Mouse (Mus musculus) heart, postnatal 36 days (tissue): ENCODE measurements around the gene Hacd2. TPM values are rescaled to one million over a fixed set of nuclear protein-coding genes. Genes with fewer than 3 reads are reported as not detected.

ENCODE experiments used
- DNase-seq, 2 experiments: peaks; one replicate each; pipeline ENCODE4 v3.0.0; 2021 to 2022
- intact Hi-C: fragments of 180-260 bp; cut with DNase I; formaldehyde crosslinking; loops from one replicate; pipeline ENCODE4 v1.15.1; 2025
- total RNA-seq, 2 experiments: library from RNA; stranded (reverse); gene quantifications; 2 replicates each; pipeline ENCODE4 v1.2.3; 2021

Gene Hacd2
- total RNA-seq, 2 experiments from 2014 or later, result 5.6 to 11.0 TPM

DNA sequence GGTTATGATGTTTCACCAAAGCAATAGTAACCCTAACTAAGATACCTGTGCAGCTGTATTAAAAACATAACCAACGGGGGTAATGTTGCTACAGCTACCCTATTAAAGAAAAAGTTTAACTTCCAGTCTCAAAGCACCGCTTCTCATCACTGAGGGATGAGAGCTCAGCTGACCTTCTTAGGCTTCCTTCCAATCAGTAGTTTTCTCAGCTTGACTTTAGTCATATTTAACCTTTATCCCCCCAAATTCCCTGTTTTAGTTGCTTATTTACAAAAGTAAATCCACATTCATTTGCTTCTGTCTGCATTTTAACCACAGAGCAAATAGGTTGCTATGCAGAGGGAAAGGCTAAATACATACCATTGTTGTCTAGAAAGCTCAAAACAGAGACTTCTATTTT, 17.5 kb upstream of the Hacd2 start:
- intact Hi-C loops, result no loop called here
- no peak for DNase-seq

DNA sequence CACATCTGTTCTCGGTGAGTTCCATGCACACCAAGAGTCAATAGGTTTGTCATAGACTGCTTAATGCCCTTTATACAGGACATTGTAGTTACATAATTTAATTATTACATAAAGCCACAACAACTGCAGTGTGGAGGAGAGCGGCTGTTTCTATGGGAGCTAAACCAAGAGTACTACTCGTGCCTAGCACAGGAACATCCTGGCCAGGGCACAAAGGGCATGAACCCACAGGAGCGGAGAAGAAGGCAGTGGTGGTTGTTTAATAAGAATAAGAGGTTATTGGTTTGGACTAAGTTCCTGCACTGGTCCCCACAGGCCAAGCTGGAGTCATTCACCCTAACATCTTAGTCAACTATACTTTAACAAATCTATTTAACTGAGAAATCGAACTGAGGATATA, 16.0 kb upstream of the Hacd2 start:
- intact Hi-C loops, result no loop called here
- DNase-seq, result no peak

DNA sequence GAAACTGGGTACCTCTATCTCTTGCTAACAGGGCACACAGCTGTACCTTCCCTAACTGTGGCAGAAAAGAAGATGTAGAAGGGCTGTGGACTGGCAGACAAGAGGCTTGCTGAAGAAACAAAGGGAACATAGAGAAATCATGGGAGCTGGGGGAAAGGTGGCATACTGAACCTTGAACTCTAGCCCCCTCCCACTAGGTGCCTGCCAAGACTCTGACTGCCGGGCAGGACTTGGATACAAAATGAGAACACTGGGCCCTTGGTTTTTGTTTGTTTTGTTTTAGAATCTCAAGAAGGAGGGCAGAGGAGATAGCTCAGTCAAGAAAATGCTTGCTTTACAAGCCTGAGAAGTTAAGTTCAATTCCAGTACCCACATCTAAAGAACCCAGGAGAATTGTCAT, 14.9 kb upstream of the Hacd2 start:
- intact Hi-C loops, result no loop called here
- no peak for DNase-seq

DNA sequence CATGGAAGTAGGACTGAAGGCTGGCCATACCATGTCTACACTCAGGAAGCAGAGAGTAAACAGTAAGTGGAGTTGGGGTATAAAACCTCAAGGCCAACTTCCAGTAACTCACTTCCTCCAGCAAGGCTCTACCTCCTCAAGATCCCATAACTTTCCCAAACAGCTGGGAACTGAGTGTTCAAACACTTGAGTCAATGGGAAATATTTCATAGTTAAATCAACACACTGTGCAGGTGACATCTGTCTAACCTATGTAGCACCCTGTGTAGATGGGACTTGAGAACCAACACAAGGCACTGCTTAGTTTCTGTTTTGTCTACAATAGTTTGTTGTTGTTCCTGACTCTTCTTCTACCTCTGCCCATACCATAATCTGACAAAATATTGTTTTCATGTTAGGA, 13.8 kb upstream of the Hacd2 start:
- intact Hi-C loops, result no loop called here
- no peak for DNase-seq

DNA sequence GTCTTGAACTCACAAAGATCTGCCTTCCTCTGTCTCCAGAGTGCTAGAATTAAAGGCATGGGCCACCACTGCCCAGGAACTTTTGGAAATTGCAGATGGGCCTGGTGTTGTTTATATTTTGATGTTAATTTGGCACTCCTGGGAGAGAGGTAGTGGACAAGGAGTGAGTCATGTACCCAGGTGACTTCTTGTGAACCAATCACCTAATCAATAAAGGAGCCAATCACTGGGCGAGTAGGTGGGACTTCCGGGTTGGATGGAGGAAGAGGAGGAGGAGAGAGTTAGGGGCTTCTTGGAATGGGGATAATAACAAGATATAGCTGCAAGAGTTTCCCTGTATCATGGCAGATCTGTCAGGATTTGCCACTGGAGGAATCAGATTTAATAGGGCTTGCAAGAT, 8.7 kb upstream of the Hacd2 start:
- DNase-seq, result no peak
- intact Hi-C loops, result no loop called here

DNA sequence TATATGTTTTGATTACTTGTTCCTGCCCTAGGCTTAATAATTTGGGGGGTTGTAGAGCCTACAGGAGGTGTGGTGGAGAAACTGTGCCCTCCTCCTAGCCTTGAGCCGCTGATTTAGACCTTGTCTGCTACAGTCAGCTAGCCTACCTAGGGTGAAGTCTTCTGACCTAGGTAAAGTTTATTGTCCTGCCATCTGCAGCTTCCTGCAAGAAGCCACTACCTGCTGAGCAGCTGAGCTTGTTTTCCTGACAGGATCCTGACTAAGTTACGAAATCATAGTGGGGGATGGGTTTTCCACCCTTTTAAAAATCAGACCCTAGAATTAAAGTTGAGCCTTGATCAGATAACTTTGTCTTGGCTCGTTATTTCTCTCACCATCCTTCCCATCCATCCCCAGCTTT, 5.7 kb upstream of the Hacd2 start:
- intact Hi-C loops, result no loop called here
- DNase-seq, result no peak

DNA sequence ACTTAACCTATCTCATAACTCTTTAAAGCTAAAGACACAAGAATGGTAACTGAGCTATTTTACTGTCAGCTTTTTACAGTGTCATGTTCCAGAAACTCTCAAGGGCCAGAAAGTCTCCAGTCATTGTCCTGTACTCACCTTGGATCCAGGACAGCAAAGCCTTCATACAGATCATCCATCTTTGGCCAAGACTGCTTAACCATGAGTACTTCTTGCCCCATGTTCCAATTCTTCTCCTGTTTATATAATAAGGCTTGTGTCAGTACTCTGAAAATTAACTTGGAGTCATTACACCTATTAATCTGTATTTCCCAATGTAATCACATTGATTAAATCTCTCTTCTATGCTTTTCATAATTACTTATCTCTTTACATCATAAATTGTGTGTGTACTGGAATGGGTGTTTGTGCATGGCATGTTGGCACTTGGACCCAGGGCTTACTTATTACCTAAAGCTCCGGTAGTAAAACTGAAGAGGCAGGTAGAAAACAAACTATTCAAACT, 3.7 kb upstream of the Hacd2 start:
- no peak for DNase-seq
- intact Hi-C loops, result no loop called here

DNA sequence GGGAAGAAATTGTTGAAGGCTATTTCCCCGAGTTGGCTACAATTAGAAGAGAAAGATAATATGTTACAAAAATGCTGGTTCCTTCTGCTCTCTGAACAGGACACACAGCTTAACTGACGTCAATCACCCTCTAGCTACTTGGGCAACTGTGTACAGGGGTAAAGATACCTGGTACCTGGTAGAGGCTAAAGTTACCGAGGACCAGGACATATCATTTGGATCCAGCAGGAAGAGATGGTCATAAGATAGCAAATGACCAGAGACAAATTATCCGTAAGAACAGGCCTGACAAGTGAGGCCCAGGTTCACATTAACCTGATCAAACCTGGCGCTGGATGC, 356 bp upstream of the Hacd2 start:
- DNase-seq, result no peak
- intact Hi-C loops, result loop anchor here (5.0 kb wide), 1 partner anchor 1840 kb away; no protein-coding TSS in a partner anchor

DNA sequence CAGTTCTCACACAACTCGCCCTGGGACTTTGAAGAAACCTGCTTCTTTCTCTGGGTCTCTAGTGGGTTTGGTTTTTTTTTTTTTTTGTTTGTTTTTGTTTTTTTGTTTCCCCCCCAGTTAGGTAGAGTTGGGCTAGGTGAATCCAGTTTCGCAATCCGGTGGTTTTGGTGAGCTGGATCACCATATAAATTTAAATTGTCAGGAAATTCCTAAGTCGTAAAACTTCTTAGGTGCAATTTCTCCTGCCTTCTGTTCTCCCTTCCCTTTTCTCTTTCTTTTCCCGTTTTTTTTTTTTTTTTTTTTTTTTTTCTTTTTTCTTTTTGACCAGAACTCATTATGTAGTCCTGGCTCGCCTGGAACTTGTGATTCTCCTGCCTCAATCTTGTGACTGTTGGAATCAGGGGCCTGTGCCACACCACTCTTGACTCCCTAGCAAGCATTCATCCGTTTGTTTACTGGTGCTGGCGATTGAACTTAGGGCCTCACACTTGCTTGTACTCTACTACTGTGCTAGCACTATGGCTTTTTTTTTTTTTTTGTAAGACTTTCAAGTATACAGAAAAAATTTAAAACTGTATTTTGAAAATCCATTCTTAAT, 1.0 kb downstream of the Hacd2 start:
- DNase-seq, result no peak
- intact Hi-C loops, result loop anchor here (5.0 kb wide), 1 partner anchor 1841 kb away; no protein-coding TSS in a partner anchor

DNA sequence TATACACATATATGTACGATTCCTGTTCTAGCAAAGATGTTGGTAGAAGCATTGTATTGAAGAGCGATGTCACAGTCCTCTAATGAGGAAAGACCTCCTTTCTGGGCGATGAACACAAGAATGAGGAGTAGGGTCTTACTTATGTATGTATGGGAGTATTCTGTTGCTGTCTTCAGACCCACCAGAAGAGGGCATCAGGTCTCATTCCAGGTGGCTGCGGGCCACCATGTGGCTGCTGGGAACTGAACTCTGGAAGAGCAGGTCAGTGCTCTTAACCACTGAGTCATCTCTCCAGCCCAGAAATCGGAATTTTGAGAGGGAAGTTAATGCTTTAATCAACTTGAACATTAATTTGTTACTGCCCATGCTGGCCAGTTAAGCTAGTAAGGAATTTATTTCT, 2.1 kb downstream of the Hacd2 start:
- intact Hi-C loops, result loop anchor here (5.0 kb wide), 1 partner anchor 1842 kb away; no protein-coding TSS in a partner anchor

DNA sequence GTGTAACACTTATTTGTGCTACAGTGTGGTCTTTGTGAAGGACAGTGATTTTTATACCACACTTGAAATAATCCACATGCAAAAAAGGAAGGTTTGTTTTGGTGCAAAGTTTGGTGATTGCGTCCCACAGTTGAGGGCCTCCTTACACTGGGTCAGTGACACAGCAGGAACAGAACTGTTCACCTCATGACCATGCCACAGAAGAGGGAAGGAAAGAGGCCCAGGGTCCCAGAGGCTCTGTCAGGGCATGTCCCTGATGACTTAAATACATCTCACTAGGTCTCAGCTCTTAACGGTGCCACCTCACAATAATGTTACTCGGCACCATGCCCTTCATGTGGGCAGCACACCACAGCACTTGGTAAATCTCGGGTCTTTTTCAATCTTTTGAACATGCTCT, 3.1 kb downstream of the Hacd2 start:
- DNase-seq, result no peak
- intact Hi-C loops, result no loop called here

More for the DNA sequence above, 2.1 kb downstream of the Hacd2 start:
- no peak for DNase-seq

DNA sequence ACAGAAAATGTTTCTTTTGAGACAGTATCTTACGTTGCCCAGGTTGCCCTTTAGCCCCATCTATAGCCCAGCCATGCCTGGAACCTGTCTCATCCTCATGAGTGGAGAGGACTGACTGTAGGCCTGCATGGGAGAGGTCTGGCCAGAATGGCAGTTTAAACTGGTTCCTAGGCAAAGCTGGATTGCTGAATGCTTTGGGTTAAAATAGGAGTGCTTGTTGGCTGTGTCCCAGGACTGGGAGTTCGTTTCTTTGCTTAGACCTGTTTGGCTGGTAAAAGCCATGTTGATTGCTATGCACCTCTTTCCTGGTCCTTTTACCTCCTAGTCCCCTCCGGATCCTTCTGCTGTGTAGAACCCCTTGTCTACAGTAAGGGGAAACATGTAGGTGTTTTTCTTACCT, 11.0 kb downstream of the Hacd2 start:
- intact Hi-C loops, result no loop called here
- no peak for DNase-seq

DNA sequence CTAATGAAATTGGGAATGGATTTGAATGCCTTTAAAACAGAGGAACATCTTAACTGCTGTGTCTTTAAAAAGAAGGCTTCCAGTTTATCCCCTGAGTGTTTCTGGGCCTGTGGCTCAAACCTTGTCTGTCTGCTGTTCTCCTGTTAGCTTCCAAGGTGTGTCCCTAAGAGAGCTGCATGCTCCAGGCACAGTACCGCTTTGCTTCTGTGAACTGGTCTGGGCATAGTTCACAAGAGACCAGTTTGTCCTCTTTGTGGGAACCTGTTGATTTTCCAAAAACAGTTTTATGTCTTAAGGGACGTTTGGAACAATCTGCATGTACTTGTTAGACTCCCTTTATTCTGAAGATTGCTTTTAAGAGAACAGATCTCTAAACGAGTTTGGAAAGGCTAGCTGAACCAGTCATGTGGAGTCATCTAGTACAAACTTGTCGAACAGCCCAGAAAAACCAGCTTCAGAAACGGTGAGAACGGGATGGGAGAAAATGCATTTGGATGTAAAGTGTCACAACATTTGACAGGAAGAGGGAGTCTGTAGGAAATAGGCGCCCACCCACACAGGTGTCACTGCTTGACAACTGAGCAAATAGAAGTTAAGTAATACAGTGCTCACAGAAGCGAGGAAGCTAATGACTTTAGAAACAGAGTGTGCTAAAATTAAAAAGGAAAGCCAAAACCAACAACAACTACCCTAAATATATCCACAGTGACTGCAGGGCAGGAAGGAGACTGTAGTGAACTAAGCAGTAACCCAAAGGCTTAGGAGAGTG, 11.8 kb downstream of the Hacd2 start:
- DNase-seq, result no peak
- intact Hi-C loops, result no loop called here

DNA sequence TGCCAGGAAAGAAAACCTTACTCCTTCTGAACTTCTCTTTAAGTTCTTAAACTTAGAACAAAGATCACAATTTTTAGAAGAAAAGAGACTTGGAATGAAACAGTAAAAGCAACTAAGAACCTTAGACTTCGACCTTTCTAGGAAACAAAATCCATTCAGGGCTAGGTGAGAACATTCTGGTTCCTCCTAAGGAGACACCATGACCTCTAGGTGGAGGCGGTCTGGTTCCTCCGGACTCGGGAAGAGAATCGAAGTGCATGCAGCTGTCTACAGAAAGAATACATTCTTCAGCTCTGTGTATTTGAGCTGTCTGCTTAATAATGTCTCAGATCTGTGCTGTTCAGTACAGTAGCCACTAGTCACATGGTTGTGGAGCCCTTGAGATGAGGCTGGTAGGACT, 12.7 kb downstream of the Hacd2 start:
- intact Hi-C loops, result no loop called here
- DNase-seq, result no peak

DNA sequence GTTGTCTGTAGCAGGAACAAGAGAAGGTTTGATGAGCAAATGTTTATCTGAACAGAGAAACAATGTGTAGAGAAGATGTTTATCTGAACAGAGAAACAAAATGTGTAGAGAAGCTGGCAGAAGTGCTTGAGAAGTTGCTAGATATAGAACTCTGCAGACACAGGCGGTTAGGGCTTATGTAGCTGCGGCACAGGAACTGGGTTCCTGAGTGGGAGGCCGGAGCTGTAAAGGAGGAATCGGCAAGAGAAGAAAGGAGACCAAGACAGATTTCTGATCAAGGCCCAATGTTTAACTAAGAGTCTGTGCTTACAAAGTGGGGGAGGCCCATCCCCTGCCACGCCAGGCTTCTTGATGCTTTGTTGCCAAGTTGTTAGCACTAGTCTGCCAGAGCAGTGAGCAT, 14.5 kb downstream of the Hacd2 start:
- intact Hi-C loops, result no loop called here
- no peak for DNase-seq

DNA sequence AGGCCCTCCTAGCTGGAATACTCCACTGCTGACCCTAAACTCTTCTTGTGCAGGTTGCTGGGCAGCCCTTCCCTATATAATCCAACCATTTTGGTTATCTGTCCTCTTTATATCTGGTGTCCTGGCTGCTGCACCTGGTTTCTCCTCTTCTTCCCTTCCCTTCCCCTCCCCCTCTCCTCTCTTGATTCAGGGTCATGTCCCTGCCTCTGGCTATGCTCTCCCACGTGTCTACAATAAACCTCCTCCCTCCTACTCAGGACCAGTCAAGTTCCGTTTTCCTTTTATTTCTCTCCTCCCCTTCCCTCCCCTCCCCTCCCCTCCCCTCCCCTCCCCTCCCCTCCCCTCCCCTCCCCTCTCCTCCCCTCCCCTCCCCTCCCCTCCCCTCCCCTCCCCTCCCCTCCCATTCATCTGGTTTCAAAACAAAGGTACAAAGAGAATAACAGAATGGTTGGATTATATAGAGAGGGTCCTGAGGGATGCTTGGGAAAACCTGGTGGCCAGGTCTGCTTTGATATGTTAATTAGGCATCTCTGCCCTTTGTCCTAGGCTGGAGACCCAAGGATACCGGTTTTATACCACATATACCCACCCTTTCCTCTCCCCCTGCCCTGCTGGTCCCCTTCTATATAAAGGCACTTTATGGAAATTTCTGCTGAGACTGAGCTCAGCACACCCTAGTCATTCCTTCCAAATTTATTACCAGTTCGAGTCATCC, 16.3 kb downstream of the Hacd2 start:
- no peak for DNase-seq
- intact Hi-C loops, result no loop called here

DNA sequence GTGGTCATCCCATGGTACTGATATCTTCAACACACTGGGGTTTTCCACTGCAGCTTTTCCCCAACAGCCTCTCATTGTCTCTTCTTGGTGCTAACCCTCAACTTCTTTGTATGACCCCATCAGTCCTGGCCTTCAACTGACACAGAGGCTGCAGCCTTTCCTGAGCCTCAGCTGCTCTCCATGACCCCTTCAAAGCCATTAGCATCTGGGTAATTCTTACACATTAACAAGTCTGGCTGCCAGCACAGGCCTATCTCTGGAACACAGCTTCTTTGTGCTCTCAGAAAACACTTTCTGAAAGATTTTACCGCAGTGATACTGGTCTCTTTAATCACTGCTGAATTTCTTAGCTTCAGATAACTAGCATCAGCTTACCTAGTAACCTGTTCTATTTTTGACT, 17.9 kb downstream of the Hacd2 start:
- intact Hi-C loops, result no loop called here
- no peak for DNase-seq

DNA sequence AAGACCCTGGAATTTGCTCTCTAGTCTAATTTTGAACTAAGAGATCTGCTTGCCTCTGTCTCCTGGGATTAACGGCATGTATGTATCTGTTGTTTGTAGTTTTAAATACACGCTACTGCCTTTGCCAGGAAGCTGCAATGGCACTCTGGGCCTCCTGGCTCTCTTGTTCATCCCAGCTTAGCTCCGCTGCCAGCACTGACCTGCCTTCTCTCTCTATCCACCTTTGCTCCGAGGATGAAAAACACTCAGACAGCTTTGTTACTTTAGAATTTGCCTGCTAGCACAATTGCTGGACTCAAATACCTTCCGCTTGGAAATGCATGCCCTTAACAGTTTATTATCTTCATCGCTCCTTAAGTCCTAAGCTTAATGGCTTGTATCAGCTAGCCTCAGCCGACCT, 18.8 kb downstream of the Hacd2 start:
- intact Hi-C loops, result no loop called here
- DNase-seq, result no peak

DNA sequence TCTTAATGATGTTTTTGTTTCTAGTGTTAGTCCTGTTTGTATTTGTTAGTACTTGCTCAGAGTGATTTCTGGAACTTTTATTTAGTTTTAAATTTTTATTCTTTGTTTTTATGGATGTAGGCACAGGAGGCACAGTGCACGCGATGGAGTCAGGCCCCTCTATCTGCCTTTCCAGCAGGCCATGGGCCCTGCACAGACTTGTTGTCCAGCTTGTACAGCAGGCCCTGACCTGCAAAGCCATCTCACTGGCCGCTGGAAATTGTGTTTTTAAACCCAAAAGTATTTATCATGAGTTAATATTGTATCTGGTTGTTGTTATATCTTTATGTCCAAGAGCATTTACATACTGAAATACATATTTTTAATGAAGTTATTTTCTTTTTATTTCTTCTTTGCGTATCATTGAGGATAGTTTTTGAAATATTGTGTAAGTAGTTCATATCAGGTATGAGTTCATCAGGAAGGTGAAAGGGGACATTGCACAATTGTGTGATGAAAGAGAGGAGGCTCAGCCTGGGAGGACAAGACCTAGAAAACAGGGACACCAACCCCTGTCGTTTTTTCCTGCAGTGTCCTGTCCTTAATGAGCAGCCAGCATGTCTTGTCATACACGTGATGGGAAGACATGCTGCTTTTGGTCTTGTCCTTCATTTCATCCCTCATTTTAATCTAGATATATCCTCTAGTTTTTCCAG, 24.0 kb downstream of the Hacd2 start:
- no peak for DNase-seq
- intact Hi-C loops, result no loop called here

DNA sequence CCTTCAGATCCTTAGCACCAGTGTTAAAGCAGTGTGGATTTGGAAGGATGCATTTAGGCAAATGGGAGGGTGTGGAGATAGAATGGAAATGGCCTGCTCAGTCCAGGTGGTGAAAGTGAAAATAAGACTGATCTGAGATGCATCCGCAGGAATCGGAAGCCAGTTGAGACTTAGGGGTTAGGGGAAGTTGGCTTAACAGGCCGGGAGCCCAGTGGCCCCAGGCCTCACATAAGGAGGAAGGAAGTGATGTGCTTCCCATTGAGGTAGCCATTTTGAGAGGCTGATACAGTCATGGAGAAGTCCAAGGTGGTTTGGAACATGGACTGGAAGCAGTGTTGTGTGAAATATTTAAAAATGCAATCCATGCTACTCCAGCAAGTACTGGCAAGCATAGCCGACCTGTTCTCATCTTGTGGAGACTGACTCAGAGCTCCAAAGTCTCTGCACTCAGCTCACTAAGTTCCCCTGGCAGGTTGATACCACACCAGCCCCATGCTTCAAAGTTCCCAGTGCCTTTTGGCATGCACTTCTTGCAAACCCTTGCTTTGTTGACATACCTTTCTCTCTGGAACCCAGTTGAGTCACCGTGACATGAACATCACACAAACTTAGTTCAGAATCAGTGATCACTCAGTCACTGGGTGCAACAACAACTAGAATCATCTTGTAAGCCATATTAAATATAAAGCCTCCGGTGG, 25.2 kb downstream of the Hacd2 start:
- intact Hi-C loops, result no loop called here
- no peak for DNase-seq

DNA sequence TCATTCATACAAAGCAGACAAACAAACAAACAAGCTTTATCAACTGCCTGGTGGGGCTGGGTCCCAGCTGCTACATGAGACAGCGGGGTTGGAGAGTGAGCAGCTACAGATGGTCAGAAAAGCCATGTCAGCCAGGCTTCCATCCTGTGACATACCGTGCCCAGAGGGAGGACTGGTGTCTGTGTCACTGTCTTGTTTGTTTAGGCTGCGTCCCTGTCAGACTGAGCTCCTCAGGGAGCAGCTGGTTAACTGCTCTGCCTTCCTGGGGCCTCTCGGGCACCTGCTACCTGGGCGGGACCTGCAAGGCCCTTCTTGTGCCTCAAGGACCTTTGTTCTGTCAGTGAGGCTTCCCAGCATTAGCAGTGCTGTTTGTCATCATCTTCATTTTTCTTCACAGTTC, 28.8 kb downstream of the Hacd2 start:
- intact Hi-C loops, result no loop called here
- no peak for DNase-seq
